Mouse (Mus musculus): ENCODE results near the gene Efcab12. TPM values are rescaled to one million over a fixed set of nuclear protein-coding genes. Genes with fewer than 3 reads are reported as not detected.
A peak's percentile ranks its signal among the peaks of the same experiment; 100 is the strongest.

Efcab12 gene
- total and polyA plus RNA-seq, 3 experiments, result 0.27 to 0.90 TPM; not detected in 1

DNA sequence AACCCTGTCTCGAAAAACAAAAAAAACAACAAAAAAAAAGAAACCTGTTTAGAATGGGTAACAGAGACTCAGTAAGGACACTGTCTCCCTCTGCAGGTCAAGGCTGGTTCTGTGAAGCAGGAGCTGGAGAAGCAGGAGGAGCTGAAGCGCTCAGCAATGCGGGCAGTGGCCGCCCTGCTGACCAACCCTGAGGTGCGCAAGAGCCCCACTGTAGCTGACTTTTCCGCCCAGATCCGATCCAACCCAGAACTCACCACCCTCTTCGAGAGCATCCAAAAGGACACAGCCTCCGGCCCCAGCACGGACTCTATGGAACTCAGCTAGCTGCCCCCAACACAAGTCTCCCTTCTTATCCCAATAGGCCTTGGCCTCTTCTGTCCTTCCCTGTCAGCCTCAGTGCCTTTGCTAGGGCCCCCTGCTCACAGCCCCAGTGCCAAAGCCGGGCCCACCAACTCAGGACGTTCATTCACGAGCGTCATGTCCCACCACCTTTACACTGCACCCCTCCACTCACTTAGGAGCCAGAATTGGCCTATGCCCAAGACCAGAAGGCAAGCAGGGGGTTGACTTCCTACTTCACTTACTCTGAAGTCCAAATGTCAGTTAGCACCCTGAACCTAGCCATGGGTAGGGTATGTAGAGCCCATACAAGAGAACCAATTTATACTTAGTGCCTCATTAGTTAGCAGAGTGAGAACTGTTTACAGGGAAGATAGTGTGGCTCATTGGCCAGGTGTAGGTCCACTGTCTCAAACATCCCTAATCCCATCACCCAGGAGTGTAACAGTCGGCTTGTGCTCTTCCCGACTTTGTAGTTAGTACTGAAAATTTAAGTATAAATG lies 34.5 kb downstream of the Efcab12 start:
- Histone ChIP-seq H3K27me3 (ENCODE audit: insufficient read depth, low read length) (no peaks in the 10 kb centered on the region), H3K36me3 (replicated peaks) (peaks cover 87% of the 10 kb centered on the region), H3K9me3 (replicated peaks) (no peaks in the 10 kb centered on the region), H3K4me3 (ENCODE audit: low read depth, low read length) (peak overlapping the region; percentile 13; the same call in 1 of the 2 replicates), H3K4me1 (ENCODE audit: insufficient read depth, low read depth, low read length) (peaks cover 29% of the 10 kb centered on the region)
- ATAC-seq (ENCODE audit: extremely low read depth, insufficient number of reproducible peaks, low FRiP score, poor library complexity, severe bottlenecking), result peak; percentile 66
- TF ChIP-seq POLR2AphosphoS5 (IDR thresholded peaks at IDR 0.05; ENCODE audit: insufficient replicate concordance, low read depth, low read length) (peak; percentile 95), TAL1 (conservative IDR thresholded peaks at IDR 0.05; ENCODE audit: low read depth, low read length) (no peak), CTCF (IDR thresholded peaks at IDR 0.05; ENCODE audit: low read depth, low read length) (0 out of 2 replicates have a peak, but pooled peaks have one; percentile 13)
- peak; percentile 57 for DNase-seq (ENCODE audit: low spot score)

DNA sequence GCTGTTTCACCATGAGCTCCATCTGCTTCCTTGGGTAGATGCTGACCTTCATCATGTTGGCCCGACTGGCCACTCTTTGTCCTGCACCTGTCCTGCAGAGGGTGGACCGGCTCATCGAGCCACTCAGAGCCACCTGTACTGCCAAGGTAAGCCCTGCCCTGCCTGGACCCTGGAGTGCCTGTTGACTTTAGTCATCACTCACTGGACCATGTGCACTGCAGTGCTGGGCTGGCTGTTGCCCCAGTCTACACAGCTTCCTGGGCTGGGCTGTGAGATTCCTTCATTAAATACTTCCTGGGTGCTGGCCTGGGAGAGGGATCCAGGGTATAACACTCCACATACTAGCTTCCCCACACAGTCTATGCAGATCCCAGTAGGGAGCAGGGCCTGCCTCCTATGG lies 36.4 kb downstream of the Efcab12 start:
- Histone ChIP-seq H3K9me3 (replicated peaks) (no peaks in the 10 kb centered on the region), H3K4me1 (ENCODE audit: insufficient read depth, low read depth, low read length) (peaks cover 25% of the 10 kb centered on the region), H3K36me3 (replicated peaks) (peaks cover 91% of the 10 kb centered on the region), H3K27me3 (ENCODE audit: insufficient read depth, low read length) (no peaks in the 10 kb centered on the region), H3K4me3 (ENCODE audit: low read depth, low read length) (no peak overlapping the region)
- DNase-seq (ENCODE audit: low spot score) (no peak), ATAC-seq (ENCODE audit: extremely low read depth, insufficient number of reproducible peaks, low FRiP score, poor library complexity, severe bottlenecking) (no peak)
- no peak for TF ChIP-seq POLR2AphosphoS5 (IDR thresholded peaks at IDR 0.05; ENCODE audit: insufficient replicate concordance, low read depth, low read length)

DNA sequence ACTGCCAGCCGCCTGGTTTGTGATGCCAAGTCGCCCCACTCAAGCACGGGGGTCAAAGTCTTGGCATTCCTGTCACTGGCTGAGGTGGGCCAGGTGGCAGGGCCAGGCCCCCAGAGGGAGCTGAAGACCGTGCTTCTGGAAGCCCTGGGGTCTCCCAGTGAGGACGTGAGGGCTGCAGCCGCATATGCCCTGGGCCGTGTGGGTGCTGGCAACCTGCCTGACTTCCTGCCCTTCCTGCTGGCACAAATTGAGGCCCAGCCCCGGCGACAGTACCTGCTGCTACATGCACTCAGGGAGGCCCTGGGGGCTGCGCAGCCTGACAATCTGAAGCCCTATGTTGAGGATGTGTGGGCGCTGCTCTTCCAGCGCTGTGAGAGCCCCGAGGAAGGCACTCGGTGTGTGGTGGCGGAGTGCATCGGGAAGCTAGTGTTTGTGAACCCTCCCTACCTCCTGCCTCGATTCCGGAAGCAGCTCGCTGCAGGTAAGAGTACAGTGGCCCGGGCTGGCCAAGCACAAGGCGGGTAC lies 45.5 kb downstream of the Efcab12 start:
- ATAC-seq (ENCODE audit: extremely low read depth, insufficient number of reproducible peaks, low FRiP score, poor library complexity, severe bottlenecking) (no peak), DNase-seq (ENCODE audit: low spot score) (no peak)
- Histone ChIP-seq H3K4me3 (ENCODE audit: low read depth, low read length) (no peak overlapping the region), H3K4me1 (ENCODE audit: insufficient read depth, low read depth, low read length) (no peaks in the 10 kb centered on the region; the same call in 1 of the 2 replicates), H3K27me3 (ENCODE audit: insufficient read depth, low read length) (no peaks in the 10 kb centered on the region), H3K36me3 (replicated peaks) (peaks cover 88% of the 10 kb centered on the region), H3K9me3 (replicated peaks) (no peaks in the 10 kb centered on the region)
- TF ChIP-seq GATA2 (IDR thresholded peaks at IDR 0.05; ENCODE audit: borderline replicate concordance, low read depth, low read length), result no peak
- no peak for TF ChIP-seq TAL1 (conservative IDR thresholded peaks at IDR 0.05; ENCODE audit: low read depth, low read length)
- no peak for TF ChIP-seq POLR2AphosphoS5 (IDR thresholded peaks at IDR 0.05; ENCODE audit: insufficient replicate concordance, low read depth, low read length)
- no peak for TF ChIP-seq CTCF (IDR thresholded peaks at IDR 0.05; ENCODE audit: low read depth, low read length)
- no peak for TF ChIP-seq GATA1 (IDR thresholded peaks at IDR 0.05; ENCODE audit: borderline replicate concordance, low read length)

DNA sequence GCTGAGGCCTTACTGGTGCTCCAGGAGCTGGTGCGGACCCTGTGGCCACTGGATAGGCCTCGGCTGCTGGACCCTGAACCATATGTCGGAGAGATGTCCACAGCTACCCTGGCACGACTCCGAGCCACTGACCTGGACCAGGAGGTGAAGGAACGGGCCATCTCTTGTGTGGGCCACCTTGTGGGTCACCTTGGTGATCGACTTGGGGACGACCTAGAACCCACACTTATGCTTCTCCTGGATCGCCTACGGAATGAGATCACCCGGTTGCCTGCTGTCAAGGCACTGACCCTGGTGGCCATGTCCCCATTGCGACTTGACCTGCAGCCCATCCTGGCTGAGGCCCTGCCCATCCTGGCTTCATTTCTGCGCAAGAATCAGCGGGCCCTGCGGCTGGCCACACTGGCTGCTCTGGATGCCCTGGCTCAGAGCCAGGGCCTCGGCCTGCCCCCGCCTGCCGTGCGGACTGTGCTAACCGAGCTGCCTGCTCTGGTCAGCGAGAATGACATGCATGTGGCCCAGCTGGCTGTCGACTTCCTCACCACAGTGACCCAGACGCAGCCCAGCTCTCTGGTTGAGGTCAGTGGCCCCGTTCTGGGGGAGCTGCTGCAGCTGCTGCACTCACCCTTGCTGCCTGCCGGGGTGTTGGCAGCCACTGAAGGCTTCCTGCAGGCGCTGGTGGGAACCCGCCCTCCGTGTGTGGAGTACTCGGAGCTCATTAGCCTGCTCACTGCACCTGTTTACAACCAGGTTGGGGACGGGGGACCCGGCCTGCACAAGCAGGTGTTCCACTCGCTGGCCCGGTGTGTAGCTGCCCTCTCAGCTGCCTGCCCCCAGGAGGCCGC lies 46.1 kb downstream of the Efcab12 start:
- H3K9me3 ChIP-seq (replicated peaks), result no peaks in the 10 kb centered on the region
- TF ChIP-seq GATA1 (IDR thresholded peaks at IDR 0.05; ENCODE audit: borderline replicate concordance, low read length), result no peak
- TF ChIP-seq POLR2AphosphoS5 (IDR thresholded peaks at IDR 0.05; ENCODE audit: insufficient replicate concordance, low read depth, low read length), result no peak
- no peak for TF ChIP-seq TAL1 (conservative IDR thresholded peaks at IDR 0.05; ENCODE audit: low read depth, low read length)
- no peak for TF ChIP-seq CTCF (IDR thresholded peaks at IDR 0.05; ENCODE audit: low read depth, low read length)
- TF ChIP-seq GATA2 (IDR thresholded peaks at IDR 0.05; ENCODE audit: borderline replicate concordance, low read depth, low read length), result no peak
- DNase-seq (ENCODE audit: low spot score), result no peak
- H3K4me1 ChIP-seq (ENCODE audit: insufficient read depth, low read depth, low read length), result no peaks in the 10 kb centered on the region; the same call in 1 of the 2 replicates
- no peak for ATAC-seq (ENCODE audit: extremely low read depth, insufficient number of reproducible peaks, low FRiP score, poor library complexity, severe bottlenecking)
- peaks cover 86% of the 10 kb centered on the region for H3K36me3 ChIP-seq (replicated peaks)
- no peak overlapping the region for H3K4me3 ChIP-seq (ENCODE audit: low read depth, low read length)
- no peaks in the 10 kb centered on the region for H3K27me3 ChIP-seq (ENCODE audit: insufficient read depth, low read length)

DNA sequence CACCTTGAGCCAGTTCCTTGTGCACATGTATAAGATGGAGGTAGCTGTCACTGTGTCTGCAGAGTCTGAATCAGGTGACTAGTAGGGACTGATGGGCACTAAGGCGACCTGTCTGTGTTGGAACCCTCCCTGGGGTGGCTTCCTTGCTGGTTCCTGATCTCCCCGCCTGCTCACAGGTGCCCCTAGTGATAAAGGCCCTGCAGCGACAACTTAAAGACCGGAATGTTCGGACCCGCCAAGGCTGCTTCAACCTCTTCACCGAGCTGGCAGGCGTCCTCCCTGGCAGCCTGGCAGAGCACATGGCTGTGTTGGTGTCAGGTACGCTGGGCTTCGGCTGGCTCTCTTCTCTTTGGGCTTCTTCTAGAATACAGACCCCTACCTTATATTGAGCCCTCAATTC lies 47.2 kb downstream of the Efcab12 start:
- no peak for ATAC-seq (ENCODE audit: extremely low read depth, insufficient number of reproducible peaks, low FRiP score, poor library complexity, severe bottlenecking)
- no peak for TF ChIP-seq POLR2AphosphoS5 (IDR thresholded peaks at IDR 0.05; ENCODE audit: insufficient replicate concordance, low read depth, low read length)
- Histone ChIP-seq H3K36me3 (replicated peaks) (peaks cover 87% of the 10 kb centered on the region), H3K4me1 (ENCODE audit: insufficient read depth, low read depth, low read length) (no peaks in the 10 kb centered on the region; the same call in 1 of the 2 replicates), H3K27me3 (ENCODE audit: insufficient read depth, low read length) (no peaks in the 10 kb centered on the region), H3K9me3 (replicated peaks) (no peaks in the 10 kb centered on the region), H3K4me3 (ENCODE audit: low read depth, low read length) (no peak overlapping the region)
- DNase-seq (ENCODE audit: low spot score), result no peak

DNA sequence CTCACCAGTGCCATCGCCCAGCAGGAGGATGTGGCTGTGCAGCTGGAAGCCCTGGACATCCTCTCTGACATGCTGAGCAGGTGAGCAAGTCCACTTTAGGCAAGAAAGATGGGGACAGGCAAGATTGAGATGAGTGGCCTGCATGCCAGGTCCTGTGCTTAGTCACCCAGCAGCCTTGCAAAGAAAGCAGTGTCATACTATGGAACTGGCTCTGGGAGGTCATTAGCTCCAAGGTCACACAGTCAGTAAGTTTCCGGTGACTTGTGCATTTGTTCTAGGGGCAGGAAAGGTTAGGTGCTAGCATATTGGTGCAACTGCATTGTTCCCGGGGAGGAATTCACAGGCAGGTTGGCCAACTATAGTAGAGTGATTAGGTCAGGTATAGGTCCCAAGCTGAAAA lies 55.4 kb downstream of the Efcab12 start:
- DNase-seq (ENCODE audit: low spot score) (no peak), ATAC-seq (ENCODE audit: extremely low read depth, insufficient number of reproducible peaks, low FRiP score, poor library complexity, severe bottlenecking) (no peak)
- no peaks in the 10 kb centered on the region for H3K27me3 ChIP-seq (ENCODE audit: insufficient read depth, low read length)
- no peaks in the 10 kb centered on the region for H3K9me3 ChIP-seq (replicated peaks)
- TF ChIP-seq GATA2 (IDR thresholded peaks at IDR 0.05; ENCODE audit: borderline replicate concordance, low read depth, low read length) (no peak), TAL1 (conservative IDR thresholded peaks at IDR 0.05; ENCODE audit: low read depth, low read length) (no peak), POLR2AphosphoS5 (IDR thresholded peaks at IDR 0.05; ENCODE audit: insufficient replicate concordance, low read depth, low read length) (no peak), CTCF (IDR thresholded peaks at IDR 0.05; ENCODE audit: low read depth, low read length) (no peak), GATA1 (IDR thresholded peaks at IDR 0.05; ENCODE audit: borderline replicate concordance, low read length) (no peak)
- H3K4me3 ChIP-seq (ENCODE audit: low read depth, low read length), result no peak overlapping the region
- peaks cover 89% of the 10 kb centered on the region for H3K36me3 ChIP-seq (replicated peaks)
- H3K4me1 ChIP-seq (ENCODE audit: insufficient read depth, low read depth, low read length), result no peaks in the 10 kb centered on the region; the same call in 1 of the 2 replicates
